Mouse (Mus musculus) CH12.LX (cell line): ENCODE results near the gene Fam117a.

Experiments used
- CHD2 ChIP-seq: IDR thresholded peaks from 2 replicates; pipeline ENCODE4 v1.6.1; 2011; ENCODE audit warnings: low read length, improper control_type of control experiment
- CTCF ChIP-seq, 2 experiments: IDR thresholded peaks in 1 of 2; conservative IDR thresholded peaks in 1 of 2; 2 replicates each; pipeline ENCODE4 v1.5.1; 2011 to 2012; ENCODE audit warnings: low read depth in 2 of 2, low read length in 2 of 2, improper control_type of control experiment in 1 of 2, inconsistent platforms in 1 of 2, mild to moderate bottlenecking in 1 of 2, moderate library complexity in 1 of 2
- ETS1 ChIP-seq: conservative IDR thresholded peaks from 2 replicates; pipeline ENCODE4 v1.6.1; 2012; ENCODE audit warnings: low read depth, mild to moderate bottlenecking, inconsistent platforms, low read length, improper control_type of control experiment, moderate library complexity
- HCFC1 ChIP-seq: IDR thresholded peaks from 2 replicates; pipeline ENCODE4 v1.6.1; 2012; ENCODE audit warnings: low read depth, mild to moderate bottlenecking, inconsistent platforms, low read length, improper control_type of control experiment
- JUND ChIP-seq: conservative IDR thresholded peaks from 2 replicates; pipeline ENCODE4 v1.6.1; 2011; ENCODE audit warnings: low read depth, low read length, improper control_type of control experiment
- KAT2A ChIP-seq: IDR thresholded peaks from 2 replicates; pipeline ENCODE4 v1.6.1; 2012; ENCODE audit warnings: low read length, improper control_type of control experiment, inconsistent platforms; ENCODE audit not compliant: insufficient replicate concordance
- POLR2A ChIP-seq: IDR thresholded peaks from 2 replicates; pipeline ENCODE4 v1.6.1; 2011; ENCODE audit warnings: low read depth, mild to moderate bottlenecking, improper control_type of control experiment, low read length
- RAD21 ChIP-seq: IDR thresholded peaks from 2 replicates; pipeline ENCODE4 v1.6.1; 2011; ENCODE audit warnings: low read depth, mild to moderate bottlenecking, low read length, improper control_type of control experiment, moderate library complexity
- SIN3A ChIP-seq: IDR thresholded peaks from 2 replicates; pipeline ENCODE4 v1.6.1; 2012; ENCODE audit warnings: low read length, improper control_type of control experiment, inconsistent platforms
- TCF12 ChIP-seq: IDR thresholded peaks from 2 replicates; pipeline ENCODE4 v1.6.1; 2014; ENCODE audit warnings: low read depth, mild to moderate bottlenecking, inconsistent platforms, low read length, improper control_type of control experiment
- USF1 ChIP-seq: IDR thresholded peaks from 2 replicates; pipeline ENCODE4 v1.6.1; 2014; ENCODE audit warnings: low read depth, mild to moderate bottlenecking, inconsistent platforms, low read length, improper control_type of control experiment
- ZKSCAN1 ChIP-seq: IDR thresholded peaks from 2 replicates; pipeline ENCODE4 v1.6.1; 2012; ENCODE audit warnings: low read depth, inconsistent platforms, low read length, improper control_type of control experiment, borderline replicate concordance

DNA sequence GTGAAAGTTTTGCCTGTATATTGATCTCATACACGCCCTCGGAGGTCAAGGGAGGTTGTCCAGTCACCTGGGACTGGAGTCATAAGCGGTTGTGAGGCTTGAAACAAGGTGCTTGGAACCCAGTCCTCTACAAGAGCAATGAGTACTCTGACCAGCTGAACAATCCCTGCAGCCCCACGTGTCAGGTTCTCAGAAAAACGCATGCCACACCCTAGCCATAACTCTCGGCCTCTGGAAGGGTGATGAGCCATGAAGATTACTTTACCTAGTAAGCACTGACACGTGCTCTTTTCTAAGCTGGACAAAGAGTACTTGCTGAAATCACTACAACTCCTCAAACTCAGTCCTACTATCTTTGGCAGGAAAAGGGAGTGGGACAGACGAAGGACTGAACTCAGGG, 29.3 kb upstream of the Fam117a start:
- TF ChIP-seq CTCF (conservative IDR thresholded peaks at IDR 0.05 in 1 of 2, IDR thresholded peaks at IDR 0.05 in 1 of 2; ENCODE audit: low read depth in 2 of 2, low read length in 2 of 2), result no peak
- no peak for TF ChIP-seq POLR2A
- TF ChIP-seq HCFC1, result no peak
- no peak for TF ChIP-seq SIN3A
- no peak for TF ChIP-seq ZKSCAN1
- TF ChIP-seq RAD21, result no peak
- no peak for TF ChIP-seq ETS1
- no peak for TF ChIP-seq TCF12
- no peak for TF ChIP-seq USF1
- no peak for TF ChIP-seq CHD2
- no peak for TF ChIP-seq KAT2A
- TF ChIP-seq JUND, result no peak
